ENCODE assay signal across 8 mouse cellular contexts in the genomic region with DNA sequence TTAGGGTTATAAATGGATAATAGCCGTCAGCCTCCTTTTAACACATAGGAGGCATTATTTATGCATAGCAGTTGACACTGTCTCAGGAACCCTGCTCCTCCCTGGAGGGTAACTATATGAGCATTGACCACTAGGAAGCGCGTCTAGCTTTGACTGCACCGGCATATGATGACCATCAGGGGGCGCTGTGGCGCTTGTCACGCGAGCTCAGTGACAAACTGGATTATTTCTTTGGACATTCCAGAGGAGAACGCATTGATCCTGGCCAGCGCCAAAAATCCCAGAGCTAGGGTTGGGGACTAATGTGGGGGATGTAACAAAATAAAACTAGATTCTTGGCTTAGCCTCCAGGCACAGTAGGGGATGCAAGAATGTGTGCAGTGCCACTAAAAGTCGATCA. TPM values are rescaled to one million over a fixed set of nuclear protein-coding genes. Genes with fewer than 3 reads are reported as not detected.
A peak's percentile ranks its signal among the peaks of the same experiment; 100 is the strongest.
DNase-seq lines count a peak whose midpoint lies in the region; ATAC-seq and TF ChIP-seq lines count a peak whose summit lies in the region.
"Had no signal": no experiment of that assay in that cellular context is flagged by ENCODE, and none has a peak within 500 bp of the region (broad histone marks: within the 10 kb centered on the region; RNA-seq: fewer than 3 reads in every experiment).

No protein-coding gene starts in this region.

- peaks cover 66% of the 10 kb centered on the region for H3K27me3 ChIP-seq in CH12.LX (replicated peaks)
- peaks cover 22% of the 10 kb centered on the region for H3K27me3 ChIP-seq in heart, embryonic 12.5 days (replicated peaks)
- H3K27me3 ChIP-seq in lung, postnatal 0 days (replicated peaks; ENCODE audit: insufficient read depth, low read length), result no peaks in the 10 kb centered on the region
- H3K27me3 ChIP-seq: hindbrain, embryonic 15.5 days had no signal

- dilution Hi-C loops in CH12.LX (cut with MboI; ENCODE audit: extremely low pct_ligation_motif_present, extremely low pct_unique_long_range_greater_than_20kb, low sequenced_read_pairs), result no loop called here

- H3K9ac ChIP-seq in CH12.LX (ENCODE audit: insufficient read depth, low read depth), result no peak overlapping the region
- no peak overlapping the region for H3K9ac ChIP-seq in heart, embryonic 12.5 days
- no peak overlapping the region for H3K9ac ChIP-seq in lung, postnatal 0 days (replicated peaks; ENCODE audit: low read depth)
- H3K9ac ChIP-seq: hindbrain, embryonic 15.5 days had no signal

- H3K4me2 ChIP-seq in CH12.LX (ENCODE audit: insufficient read depth, low read depth, poor library complexity, severe bottlenecking), result no peak overlapping the region
- H3K4me2 ChIP-seq in heart, embryonic 12.5 days, result no peak overlapping the region
- H3K4me2 ChIP-seq in lung, postnatal 0 days (replicated peaks; ENCODE audit: low read depth, low read length), result no peak overlapping the region
- H3K4me2 ChIP-seq: hindbrain, embryonic 15.5 days had no signal

- peaks cover 8% of the 10 kb centered on the region for H3K9me3 ChIP-seq in CH12.LX (replicated peaks; ENCODE audit: low read length)
- no peaks in the 10 kb centered on the region for H3K9me3 ChIP-seq in heart, embryonic 12.5 days (replicated peaks)
- no peaks in the 10 kb centered on the region for H3K9me3 ChIP-seq in lung, postnatal 0 days (ENCODE audit: low read length)
- H3K9me3 ChIP-seq: hindbrain, embryonic 15.5 days had no signal

- 0 out of 2 replicates have a peak, but pooled peaks have one; percentile 23 for ATAC-seq in heart, embryonic 12.5 days (ENCODE audit: insufficient number of reproducible peaks, low FRiP score)
- peak; percentile 71 for ATAC-seq in lung, postnatal 0 days

- H3K79me2 ChIP-seq in CH12.LX (replicated peaks; ENCODE audit: control insufficient read depth, extremely low read depth, insufficient read depth, poor library complexity, severe bottlenecking), result no peaks in the 10 kb centered on the region

- 8% methylated on average over 11 of the region's 11 CpGs for WGBS in heart, embryonic 12.5 days
- 5% methylated on average over 11 of the region's 11 CpGs for WGBS in lung, postnatal 0 days

- peak; percentile 93 to 99 for TF ChIP-seq CTCF in CH12.LX (conservative IDR thresholded peaks at IDR 0.05 in 1 of 2, IDR thresholded peaks at IDR 0.05 in 1 of 2; ENCODE audit: low read depth in 2 of 2, low read length in 2 of 2)
- peak; percentile 94 for TF ChIP-seq CTCF in cortical plate, adult 2 months (IDR thresholded peaks at IDR 0.05; ENCODE audit: extremely low read depth, insufficient read depth, low read length)
- TF ChIP-seq CTCF in lung, postnatal 0 days (IDR thresholded peaks at IDR 0.05), result peak; percentile 99

- H3K4me3 ChIP-seq in CH12.LX (replicated peaks in 1 of 3; ENCODE audit: low read depth in 2 of 3, low read length in 2 of 3, poor library complexity in 1 of 3), result no peak overlapping the region
- H3K4me3 ChIP-seq in cortical plate, adult 2 months (ENCODE audit: insufficient read depth, low read length), result no peak overlapping the region
- H3K4me3 ChIP-seq in heart, embryonic 12.5 days, result no peak overlapping the region
- no peak overlapping the region for H3K4me3 ChIP-seq in lung, postnatal 0 days (ENCODE audit: low read depth, low read length)
- H3K4me3 ChIP-seq: hindbrain, embryonic 15.5 days had no signal

- H3K4me1 ChIP-seq in CH12.LX (ENCODE audit: control insufficient read depth in 1 of 2, insufficient read depth in 2 of 2), result no peaks in the 10 kb centered on the region
- no peaks in the 10 kb centered on the region for H3K4me1 ChIP-seq in cortical plate, adult 2 months (ENCODE audit: control insufficient read depth, insufficient read depth, low read length)
- no peaks in the 10 kb centered on the region for H3K4me1 ChIP-seq in heart, embryonic 12.5 days (replicated peaks)
- H3K4me1 ChIP-seq in lung, postnatal 0 days (ENCODE audit: insufficient read depth, low read depth, low read length), result no peaks in the 10 kb centered on the region; the same call in 1 of the 2 replicates
- H3K4me1 ChIP-seq: hindbrain, embryonic 15.5 days had no signal

- in situ Hi-C loops in CH12.LX (cut with MboI; ENCODE audit: low pct_ligation_motif_present, low pct_unique_long_range_greater_than_20kb, low sequenced_read_pairs), result no loop called here

- peak; percentile 58 for DNase-seq in CH12.LX (ENCODE audit: extremely low read depth)
- peak; percentile 44 for DNase-seq in adipocyte (ENCODE audit: low spot score)
- peak; percentile 86 to 89 for DNase-seq in kidney, postnatal 4 days
- peak; percentile 87 for DNase-seq in lung, postnatal 0 days (ENCODE audit: low spot score)
- peak; percentile 72 to 74 for DNase-seq in right cerebral cortex, adult 2 months (ENCODE audit: low spot score in 2 of 2)

- no peak for TF ChIP-seq POLR2A in CH12.LX (IDR thresholded peaks at IDR 0.05; ENCODE audit: low read depth, low read length)
- no peak for TF ChIP-seq POLR2A in cortical plate, adult 2 months (IDR thresholded peaks at IDR 0.05; ENCODE audit: extremely low read depth, insufficient read depth, low read length)

- no peaks in the 10 kb centered on the region for H3K36me3 ChIP-seq in CH12.LX (replicated peaks in 1 of 2; ENCODE audit: control insufficient read depth in 1 of 2, insufficient read depth in 1 of 2, low read length in 1 of 2)
- 0 out of 2 replicates have a peak, but pooled peaks cover 14% of the 10 kb centered on the region for H3K36me3 ChIP-seq in heart, embryonic 12.5 days
- H3K36me3 ChIP-seq in lung, postnatal 0 days (ENCODE audit: insufficient read depth, low read length), result 0 out of 2 replicates have a peak, but pooled peaks cover 5% of the 10 kb centered on the region
- H3K36me3 ChIP-seq: hindbrain, embryonic 15.5 days had no signal

- peak; percentile 66 for TF ChIP-seq RAD21 in CH12.LX (IDR thresholded peaks at IDR 0.05; ENCODE audit: low read depth, low read length)

- TF ChIP-seq EP300 in CH12.LX (IDR thresholded peaks at IDR 0.05; ENCODE audit: low read length), result no peak
- no peak for TF ChIP-seq EP300 in lung, postnatal 0 days (IDR thresholded peaks at IDR 0.05)

- no peak overlapping the region for H3K27ac ChIP-seq in CH12.LX (ENCODE audit: insufficient read depth, low read depth)
- H3K27ac ChIP-seq in cortical plate, adult 2 months (ENCODE audit: insufficient read depth, low read length), result no peak overlapping the region
- H3K27ac ChIP-seq in heart, embryonic 12.5 days (ENCODE audit: poor library complexity, severe bottlenecking), result no peak overlapping the region
- H3K27ac ChIP-seq in lung, postnatal 0 days (ENCODE audit: low read length), result no peak overlapping the region
- H3K27ac ChIP-seq: hindbrain, embryonic 15.5 days had no signal

TF ChIP-seq in CH12.LX, 34 proteins besides CTCF, POLR2A, EP300 and RAD21:
- TF ChIP-seq USF1 (IDR thresholded peaks at IDR 0.05; ENCODE audit: low read depth, low read length) (no peak), TCF12 (IDR thresholded peaks at IDR 0.05; ENCODE audit: low read depth, low read length) (no peak), ZC3H11A (IDR thresholded peaks at IDR 0.05; ENCODE audit: low read depth, low read length) (0 out of 2 replicates have a peak, but pooled peaks have one; percentile 14), ZKSCAN1 (IDR thresholded peaks at IDR 0.05; ENCODE audit: borderline replicate concordance, low read depth, low read length) (no peak), NELFE (IDR thresholded peaks at IDR 0.05; ENCODE audit: low read depth, low read length) (peak; percentile 49; the same call in 1 of the 2 replicates), E2F4 (IDR thresholded peaks at IDR 0.05; ENCODE audit: insufficient replicate concordance, low read depth, low read length) (no peak), RCOR1 (conservative IDR thresholded peaks at IDR 0.05; ENCODE audit: low read depth, low read length) (no peak), SMC3 (IDR thresholded peaks at IDR 0.05; ENCODE audit: low read depth, low read length) (peak; percentile 70), BHLHE40 (IDR thresholded peaks at IDR 0.05; ENCODE audit: low read depth, low read length) (peak; percentile 87), GABPA (IDR thresholded peaks at IDR 0.05; ENCODE audit: insufficient replicate concordance, low read depth, low read length) (no peak), ELF1 (IDR thresholded peaks at IDR 0.05; ENCODE audit: low read depth, low read length) (0 out of 2 replicates have a peak, but pooled peaks have one; percentile 31), IRF4 (IDR thresholded peaks at IDR 0.05; ENCODE audit: low read depth, low read length) (peak; percentile 42; the same call in 1 of the 2 replicates), MAX (IDR thresholded peaks at IDR 0.05; ENCODE audit: low read length) (0 out of 2 replicates have a peak, but pooled peaks have one; percentile 20)
TF ChIP-seq in CH12.LX: peak in this region for 7.

RNA-seq across cellular contexts. Expression of a gene that starts 35.3 kb away (rescaled TPM):
- 1.8 and 2.6 TPM in 2 replicates for total RNA-seq in CH12.LX (2012; rRNA removed)
- total RNA-seq in CH12.LX (2014; rRNA removed), result 0.16 and 0.43 TPM in 2 replicates
- 1.2 and 1.5 TPM in 2 replicates for polyA plus RNA-seq in CH12.LX (2012; ENCODE audit: insufficient read length, low read depth)
- polyA plus RNA-seq in cortical plate, adult 2 months (2012; rRNA removed), result 54.5 and 62.3 TPM in 2 replicates
- polyA plus RNA-seq in heart, embryonic 12.5 days (2016; fragmentation: Nextera tagmentation; extraction: Ambion mirVana), result 53.9 and 57.1 TPM in 2 replicates
- 99.9 and 103 TPM in 2 replicates for polyA plus RNA-seq in lung, postnatal 0 days (2015; fragmentation: Nextera tagmentation; extraction: Ambion mirVana)

RNA-seq across cellular contexts. Expression of a gene that starts 43.9 kb away (rescaled TPM):
- total RNA-seq in CH12.LX (2012; rRNA removed), result 1.5 and 2.3 TPM in 2 replicates
- total RNA-seq in CH12.LX (2014; rRNA removed), result 0.68 and 0.81 TPM in 2 replicates
- 2.7 and 2.9 TPM in 2 replicates for polyA plus RNA-seq in CH12.LX (2012; ENCODE audit: insufficient read length, low read depth)
- 108 TPM in 2 replicates for polyA plus RNA-seq in cortical plate, adult 2 months (2012; rRNA removed)
- polyA plus RNA-seq in heart, embryonic 12.5 days (2016; fragmentation: Nextera tagmentation; extraction: Ambion mirVana), result 11.1 and 11.6 TPM in 2 replicates
- polyA plus RNA-seq in lung, postnatal 0 days (2015; fragmentation: Nextera tagmentation; extraction: Ambion mirVana), result 11.6 and 11.7 TPM in 2 replicates

RNA-seq across cellular contexts. Expression of a gene that starts 53.6 kb away (rescaled TPM):
- total RNA-seq in CH12.LX (2012; rRNA removed) (26.2 and 30.8 TPM in 2 replicates), CH12.LX (2014; rRNA removed) (17.7 and 23.3 TPM in 2 replicates)
- polyA plus RNA-seq in CH12.LX (2012; ENCODE audit: insufficient read length, low read depth), result 50.0 and 62.8 TPM in 2 replicates
- 64.2 and 73.8 TPM in 2 replicates for polyA plus RNA-seq in cortical plate, adult 2 months (2012; rRNA removed)
- 35.4 and 39.4 TPM in 2 replicates for polyA plus RNA-seq in heart, embryonic 12.5 days (2016; fragmentation: Nextera tagmentation; extraction: Ambion mirVana)
- polyA plus RNA-seq in lung, postnatal 0 days (2015; fragmentation: Nextera tagmentation; extraction: Ambion mirVana), result 31.1 and 31.2 TPM in 2 replicates

RNA-seq across cellular contexts. Expression of a gene that starts 55.0 kb away (rescaled TPM):
- total RNA-seq in CH12.LX (2012; rRNA removed) (1.3 and 1.9 TPM in 2 replicates), CH12.LX (2014; rRNA removed) (0.95 and 2.2 TPM in 2 replicates)
- polyA plus RNA-seq in CH12.LX (2012; ENCODE audit: insufficient read length, low read depth), result 1.2 and 2.8 TPM in 2 replicates
- polyA plus RNA-seq in cortical plate, adult 2 months (2012; rRNA removed), result 0.75 TPM in 1 of 2 replicates, not detected in the other
- polyA plus RNA-seq in heart, embryonic 12.5 days (2016; fragmentation: Nextera tagmentation; extraction: Ambion mirVana), result 1.2 and 1.5 TPM in 2 replicates
- polyA plus RNA-seq in lung, postnatal 0 days (2015; fragmentation: Nextera tagmentation; extraction: Ambion mirVana), result not detected in 2 replicates
- polyA plus RNA-seq: hindbrain, embryonic 15.5 days had no signal

Comparison
In these comparisons a context has a peak if more than half of its experiments do, and no peak if none do; other contexts are left out.
1. RNA of a gene that starts 35.3 kb away (polyA plus RNA-seq): 99.9 to 103 TPM in lung, postnatal 0 days, 54.5 to 62.3 TPM in cortical plate, adult 2 months and 53.9 to 57.1 TPM in heart, embryonic 12.5 days; 1.2 to 1.5 TPM in CH12.LX; every median in the first group is over 10 times any median in the second.
2. Peak in every context shown above with its lines, with median percentiles within 50 percentile points of each other: DNase-seq and CTCF ChIP-seq.